Mouse (Mus musculus) cerebellum, adult 9-10 months (tissue): ENCODE results near the gene 2310050C09Rik.

Experiments
- DNase-seq: peaks from one replicate; pipeline ENCODE4 v3.0.0; 2022

2310050C09Rik gene

DNA sequence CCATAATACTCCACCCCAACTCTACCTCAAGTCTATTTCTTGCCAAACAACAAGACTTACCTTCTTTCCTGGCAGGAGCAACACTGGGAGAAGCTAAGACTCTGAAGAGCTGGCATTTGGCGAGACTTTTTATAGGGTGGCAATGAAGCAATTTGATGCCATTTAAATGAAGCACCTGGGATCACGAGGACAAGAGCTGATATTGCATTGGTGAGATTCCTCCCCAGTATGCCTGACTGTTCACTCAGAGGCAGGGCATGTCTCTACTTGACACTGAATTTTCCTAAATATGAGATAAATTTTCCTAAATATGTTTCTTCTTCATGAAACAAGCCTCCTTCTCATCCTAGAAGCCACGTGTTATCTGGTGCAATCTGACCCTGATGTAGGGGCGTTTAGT, at the start of gene 2310050C09Rik:
2310050C09Rik (minus strand) TSS at position 101 of the 400 bp plus-strand sequence.
- DNase-seq = no peak

DNA sequence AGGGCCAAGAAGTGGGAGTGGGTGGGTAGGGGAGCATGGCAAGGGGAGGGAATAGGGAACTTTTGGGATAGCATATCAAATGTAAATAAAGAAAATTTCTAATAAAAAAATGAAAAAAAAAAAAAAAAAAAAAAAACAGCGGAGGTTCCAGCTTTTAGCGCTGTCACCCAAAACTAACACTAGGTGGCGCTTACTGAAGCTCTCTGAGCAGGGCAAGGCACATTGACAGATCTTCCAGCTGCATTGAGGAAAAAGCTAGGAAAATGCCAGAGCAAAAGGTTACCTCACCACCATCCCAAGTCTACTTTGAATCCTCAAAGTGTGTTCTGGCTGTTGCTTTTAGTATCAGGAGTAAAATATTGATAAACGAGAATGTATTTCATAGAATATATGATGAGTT, 37.6 kb upstream of the 2310050C09Rik start:
- no peak for DNase-seq

DNA sequence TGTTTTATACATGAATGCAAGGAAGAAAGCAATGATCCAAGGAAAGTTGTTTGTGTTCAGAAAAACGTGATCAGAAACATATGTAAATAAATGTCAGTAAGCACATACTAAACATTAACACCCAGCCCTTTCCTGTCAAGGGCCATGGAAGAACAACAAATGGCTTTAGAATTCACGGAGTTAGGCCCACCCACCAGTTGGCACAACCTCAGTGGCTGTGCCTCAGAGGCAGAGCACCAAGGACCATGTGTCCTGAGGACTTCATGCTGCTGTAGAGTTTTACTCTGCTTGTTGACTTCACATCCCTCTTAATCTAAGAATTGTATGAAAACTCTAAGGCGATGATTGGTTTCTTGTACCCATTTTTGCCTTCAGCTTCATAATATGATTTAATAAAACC, 35.2 kb upstream of the 2310050C09Rik start:
- DNase-seq = no peak

- DNase-seq = no peak
These were observed 33.6 kb upstream of the 2310050C09Rik start for GRCm38 (mm10) chr3:92903640-92904039.

DNA sequence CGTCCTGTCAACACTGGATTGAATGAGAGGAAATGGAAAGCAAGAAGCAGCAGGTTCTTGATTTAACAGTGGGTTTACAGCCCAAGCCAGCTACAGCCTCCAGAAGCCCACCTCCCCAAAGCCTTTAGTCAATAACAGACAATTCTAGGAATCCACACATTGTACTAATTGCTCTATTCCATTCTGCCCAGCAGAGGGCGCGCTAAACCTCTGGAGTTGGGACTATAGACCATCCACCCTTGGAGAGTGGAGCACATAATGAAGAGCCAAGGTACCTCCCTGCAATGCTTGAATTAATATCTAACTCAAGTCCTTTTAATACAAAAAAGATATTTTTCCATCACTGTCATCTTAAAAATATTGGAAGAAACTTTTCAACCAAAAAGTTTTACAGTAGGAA, 33.0 kb upstream of the 2310050C09Rik start:
- no peak for DNase-seq

DNA sequence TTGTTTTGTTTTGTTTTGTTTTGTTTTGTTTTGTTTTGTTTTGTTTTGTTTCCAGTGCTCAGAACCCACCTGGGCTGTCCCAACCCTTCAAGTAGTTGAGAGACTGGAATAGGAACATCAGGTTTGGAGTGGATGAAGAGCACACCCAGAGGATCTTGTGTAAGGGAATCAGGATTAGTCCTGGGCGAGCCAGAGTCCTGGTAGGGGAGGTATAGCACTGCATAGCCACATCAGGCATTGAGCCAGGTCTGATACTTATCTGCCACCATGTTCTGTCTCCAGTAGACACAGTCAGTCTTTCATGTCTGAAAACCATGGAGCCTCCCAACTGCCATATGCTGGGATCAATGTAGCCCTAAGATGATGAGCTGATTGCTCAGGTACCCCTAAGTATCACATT, 24.5 kb upstream of the 2310050C09Rik start:
- no peak for DNase-seq

DNA sequence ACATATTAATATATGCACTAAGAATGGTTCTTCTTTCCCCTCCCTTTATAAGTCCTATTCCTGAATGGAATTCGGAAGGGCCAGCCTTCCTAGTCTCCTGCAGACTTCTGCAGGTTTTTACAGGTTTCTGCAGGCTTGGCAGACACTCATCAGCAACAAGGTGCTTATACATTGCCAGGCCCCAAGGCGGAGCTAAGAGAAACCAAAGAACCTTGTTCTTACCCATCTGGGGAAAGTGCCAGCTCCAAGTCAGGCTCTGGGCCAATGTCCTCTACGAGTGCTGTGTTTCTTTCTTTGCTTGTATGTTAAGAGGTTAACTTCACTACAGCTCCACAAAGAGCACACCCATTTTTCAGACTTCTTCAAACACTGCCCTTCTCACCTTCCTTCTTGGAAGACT, 24.0 kb upstream of the 2310050C09Rik start:
- no peak for DNase-seq

GRCm38 (mm10) chr3:92874180-92874579, 4.2 kb upstream of the 2310050C09Rik start:
- no peak for DNase-seq

- no peak for DNase-seq
These were observed 18.8 kb downstream of the 2310050C09Rik start, which contains the start of gene Lce1l for GRCm38 (mm10) chr3:92851186-92851585. Gene Lce1l (minus strand): TSS chr3:92851286.

DNA sequence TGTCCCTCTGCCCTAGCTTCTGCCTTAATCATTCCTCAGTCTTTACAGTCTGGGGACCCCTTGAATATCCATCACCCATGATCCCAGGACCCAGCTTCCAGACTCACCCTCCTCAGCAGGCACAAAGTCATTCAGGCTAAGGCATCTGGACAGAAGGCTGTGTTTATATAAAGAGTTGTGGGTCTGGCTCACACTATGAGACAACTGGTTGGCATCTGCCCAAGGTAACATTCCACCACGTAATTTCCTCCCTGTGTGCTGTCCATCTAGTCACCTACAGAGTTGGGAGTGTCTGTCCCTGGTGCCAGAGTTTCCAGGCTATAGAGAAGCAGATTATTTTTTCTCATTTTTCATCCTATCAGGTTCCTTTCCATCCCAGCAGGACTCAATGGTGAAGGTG, 42.9 kb downstream of the 2310050C09Rik start, which contains the start of gene Kprp:
Kprp (minus strand) TSS at position 140 of the 400 bp plus-strand sequence.
- DNase-seq = no peak

DNA sequence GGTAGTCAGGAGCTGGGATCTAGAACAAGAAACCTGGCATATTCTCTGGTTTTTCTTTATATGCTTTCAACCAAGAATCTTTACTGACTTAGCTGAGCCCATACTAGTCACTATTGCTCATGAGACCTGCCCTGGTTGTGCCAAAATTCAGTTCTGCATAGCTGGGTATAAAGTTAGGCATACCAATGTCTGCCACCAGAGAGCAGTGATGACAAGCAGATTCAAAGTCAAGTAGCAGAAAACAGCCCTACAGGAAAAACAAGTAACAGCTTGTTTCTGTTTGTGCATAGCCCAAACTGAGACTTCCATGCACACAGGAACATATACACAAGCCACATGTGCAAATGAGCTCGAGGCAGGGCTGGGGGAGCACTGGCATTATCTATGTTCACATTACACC, 44.2 kb downstream of the 2310050C09Rik start:
- DNase-seq = no peak
